Mouse (Mus musculus) embryo, embryonic 9.5 days (tissue): Measurements from ENCODE around the gene Siglecg.

ENCODE experiments used
- DNase-seq: peaks from one replicate; pipeline ENCODE4 v3.0.0-alpha.2; 2017; ENCODE audit errors: extremely low spot score

The Siglecg gene

GRCm38 (mm10) chr7:43408131-43408553 lies at the start of gene Siglecg:
Siglecg (plus strand) TSS chr7:43408204.
- no peak for DNase-seq

GRCm38 (mm10) chr7:43358556-43358955 lies 49.4 kb upstream of the Siglecg start:
- no peak for DNase-seq

DNA sequence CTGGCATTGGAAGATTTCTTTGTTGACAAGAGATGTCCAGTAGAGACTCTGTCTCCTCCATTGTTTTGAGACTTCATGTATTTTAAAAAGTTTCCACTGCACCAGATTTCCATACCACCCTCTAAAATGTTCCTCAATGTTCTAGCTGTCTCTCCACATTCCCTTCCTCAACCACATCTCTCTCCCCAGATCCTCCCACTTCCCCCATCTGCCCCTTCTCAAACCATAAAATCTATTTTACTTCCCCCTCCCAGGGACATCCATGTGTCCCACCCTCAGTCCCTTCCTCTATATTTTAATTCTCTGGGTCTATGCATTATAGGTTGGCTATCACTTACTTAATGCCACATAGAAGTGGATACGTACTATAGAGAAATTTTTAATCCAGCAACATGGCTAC lies 46.6 kb upstream of the Siglecg start:
- no peak for DNase-seq

DNA sequence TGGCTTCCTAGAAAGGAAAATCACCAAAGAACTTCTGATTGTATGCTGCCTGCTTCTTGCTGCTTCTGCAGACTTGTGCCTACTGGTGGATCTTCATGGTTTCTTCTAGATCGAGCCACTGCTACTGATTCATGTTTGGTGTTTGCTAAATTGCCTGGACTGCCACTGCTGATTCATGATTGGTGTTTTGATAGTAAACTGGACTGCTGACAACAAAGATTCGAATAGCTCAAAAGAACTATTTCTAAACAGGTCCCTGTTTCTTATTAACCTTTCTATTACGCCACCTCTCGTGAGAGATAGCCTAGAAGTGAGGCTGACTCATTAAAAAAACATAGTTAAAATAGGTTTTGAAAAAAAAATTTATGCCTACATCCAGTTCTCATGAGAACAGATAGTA lies 46.0 kb upstream of the Siglecg start:
- DNase-seq = no peak

GRCm38 (mm10) chr7:43378226-43378625 lies 29.8 kb upstream of the Siglecg start:
- peak; percentile 27 for DNase-seq

- DNase-seq = no peak
Observed at GRCm38 (mm10) chr7:43392349-43393121, 15.5 kb upstream of the Siglecg start.

- DNase-seq = no peak
Observed at GRCm38 (mm10) chr7:43399501-43399900, 8.5 kb upstream of the Siglecg start.

DNA sequence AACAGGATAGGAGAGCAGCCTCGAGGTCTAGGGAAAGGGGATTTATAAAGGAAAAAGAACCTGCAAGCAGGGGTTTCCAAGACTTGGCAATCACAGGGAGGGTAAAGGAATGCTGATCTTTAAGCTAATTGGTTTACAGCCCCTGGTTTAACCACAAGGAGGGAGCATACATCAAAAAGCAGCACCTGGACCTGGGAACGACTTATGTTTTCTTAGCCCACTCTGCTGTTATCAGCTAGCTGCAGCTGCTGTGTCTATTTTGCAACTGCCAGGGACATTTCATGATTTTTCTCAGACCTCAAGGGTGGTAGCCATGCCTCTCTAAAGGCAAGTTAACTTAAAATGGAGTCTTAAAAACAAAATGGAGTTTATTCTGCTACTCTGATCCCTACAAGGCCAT lies 5.3 kb upstream of the Siglecg start:
- DNase-seq = no peak

GRCm38 (mm10) chr7:43407573-43407972 lies 431 bp upstream of the Siglecg start:
- no peak for DNase-seq

DNA sequence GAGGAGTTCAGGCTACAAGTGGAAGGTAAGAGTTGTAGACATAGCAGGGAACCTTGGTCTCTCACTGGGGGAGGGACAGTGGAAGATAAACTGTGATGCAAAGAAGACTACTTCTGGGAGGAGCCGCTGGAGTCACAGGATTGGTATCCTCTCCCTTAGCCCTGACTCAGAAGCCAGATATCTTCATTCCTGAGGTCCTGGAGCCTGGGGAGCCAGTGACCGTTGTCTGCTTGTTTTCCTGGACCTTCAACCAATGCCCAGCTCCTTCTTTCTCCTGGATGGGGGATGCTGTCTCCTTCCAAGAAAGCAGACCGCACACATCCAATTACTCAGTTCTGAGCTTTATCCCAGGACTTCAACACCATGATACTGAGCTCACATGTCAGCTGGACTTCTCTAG lies 1.1 kb downstream of the Siglecg start:
- no peak for DNase-seq

GRCm38 (mm10) chr7:43411724-43412123 lies 3.7 kb downstream of the Siglecg start:
- peak; percentile 36 for DNase-seq

DNA sequence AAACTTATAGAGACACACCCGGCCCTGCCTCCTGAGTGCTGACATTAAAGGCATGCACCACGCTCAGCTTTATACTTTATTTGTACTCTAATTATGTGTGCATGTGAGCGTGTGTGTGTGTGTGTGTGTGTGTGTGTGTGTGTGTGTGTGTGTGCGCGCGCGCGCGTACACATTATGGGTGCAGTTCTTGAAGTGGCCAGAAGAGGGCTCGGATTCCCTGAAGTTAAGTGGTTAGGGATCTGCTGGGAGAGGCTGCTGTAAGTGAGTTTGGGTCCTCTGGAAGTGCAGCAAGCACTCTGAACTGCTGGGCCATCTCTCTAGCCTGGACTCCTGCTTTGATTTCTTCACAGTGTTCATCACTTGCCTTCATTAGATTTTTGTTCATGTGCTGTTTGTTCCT lies 9.3 kb downstream of the Siglecg start:
- DNase-seq = no peak

- peak; percentile 82 for DNase-seq
Observed at GRCm38 (mm10) chr7:43422995-43423617, 15.1 kb downstream of the Siglecg start.

- no peak for DNase-seq
Observed at GRCm38 (mm10) chr7:43423991-43424625, 16.1 kb downstream of the Siglecg start.

- DNase-seq = no peak
Observed at GRCm38 (mm10) chr7:43427406-43427805, 19.4 kb downstream of the Siglecg start, which contains the start of gene Lim2. Lim2 (plus strand) TSS chr7:43427670.

- DNase-seq = no peak
Observed at GRCm38 (mm10) chr7:43429500-43429899, 21.5 kb downstream of the Siglecg start.

DNA sequence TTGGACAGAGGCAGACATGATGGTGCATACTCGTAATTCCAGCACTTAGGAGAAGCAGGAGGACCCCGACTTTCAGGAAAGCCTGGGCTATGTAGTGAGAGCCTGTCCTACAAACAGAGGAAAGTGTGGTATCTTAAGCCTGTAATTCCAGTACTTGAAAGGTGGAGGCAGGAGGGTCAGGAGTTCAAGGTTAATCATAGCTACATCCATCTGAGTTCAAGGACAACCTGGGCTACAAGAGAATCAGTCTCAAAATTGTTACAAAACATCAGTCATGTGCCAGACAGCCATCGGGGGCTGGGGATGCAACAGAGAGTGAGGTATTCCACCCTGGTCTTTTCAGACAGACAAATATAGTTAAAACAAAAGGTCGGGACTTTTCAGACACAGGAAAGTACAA lies 24.9 kb downstream of the Siglecg start:
- DNase-seq = no peak

- no peak for DNase-seq
Observed at GRCm38 (mm10) chr7:43434676-43435075, 26.7 kb downstream of the Siglecg start.

DNA sequence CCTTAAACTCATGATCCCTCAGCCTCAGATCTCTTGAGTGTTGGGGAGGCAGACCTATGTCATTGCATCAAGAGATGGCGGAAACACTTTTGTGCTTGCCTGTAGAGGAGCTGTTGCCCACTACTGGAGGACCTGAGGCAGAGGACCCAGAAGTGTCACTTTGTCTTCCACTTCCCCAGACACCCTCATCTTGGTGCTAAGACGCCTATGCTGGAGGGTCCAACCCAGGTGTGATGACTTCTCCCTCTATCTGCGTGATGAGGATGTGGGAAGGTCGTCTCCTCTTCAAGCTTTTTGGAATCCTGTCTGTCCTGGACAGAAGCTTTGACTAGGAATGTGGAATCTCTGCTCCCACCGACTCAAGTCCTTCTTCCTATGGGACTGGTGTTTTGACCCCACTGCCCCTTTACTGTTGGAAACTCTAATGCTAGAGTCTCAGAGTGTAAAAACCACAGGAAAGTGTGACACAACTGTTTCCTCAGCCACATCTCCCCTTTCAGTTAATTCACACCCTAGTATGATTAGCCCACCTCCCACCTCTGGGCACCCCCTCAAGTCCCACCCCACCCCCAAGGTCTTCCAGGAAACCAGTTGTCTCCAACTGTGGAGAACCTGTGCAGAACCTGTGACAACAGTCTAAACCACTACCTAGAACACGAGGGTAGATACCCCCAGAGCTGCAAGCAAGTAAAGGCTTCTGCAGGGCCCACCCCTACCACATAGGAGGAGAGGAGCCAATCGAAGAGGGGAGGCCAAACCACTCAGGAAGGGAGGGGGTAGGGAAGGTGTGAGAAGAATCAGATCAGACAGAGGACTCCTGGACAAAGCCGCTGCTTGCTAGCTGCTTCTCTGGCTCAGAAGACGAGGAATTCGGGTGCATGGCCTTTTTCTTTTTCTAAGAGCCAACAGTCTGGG lies 28.6 kb downstream of the Siglecg start, which contains the start of gene Nkg7:
Gene Nkg7 (plus strand): TSS at position 733 of the 915 bp plus-strand sequence.
- DNase-seq = no peak

GRCm38 (mm10) chr7:43438611-43439010 lies 30.6 kb downstream of the Siglecg start:
- DNase-seq = no peak

DNA sequence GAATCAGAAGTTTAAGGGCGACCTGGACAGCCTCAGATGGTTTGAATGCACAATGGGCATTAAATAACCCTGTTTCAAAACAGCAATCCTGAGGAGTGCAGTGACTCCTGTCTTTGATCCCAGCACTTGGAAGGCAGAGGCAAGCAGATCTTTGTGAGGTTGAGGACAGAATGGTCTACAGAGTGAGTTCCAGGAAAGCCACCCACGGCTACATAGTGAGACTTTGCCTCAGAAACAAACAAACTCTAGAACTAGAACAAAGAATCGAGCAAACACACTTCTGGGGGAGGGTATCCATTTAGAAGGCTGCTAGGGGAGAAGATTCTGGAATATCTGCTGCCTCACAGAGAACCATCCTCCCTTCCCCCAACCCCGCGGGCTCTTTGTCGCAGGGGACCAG lies 32.5 kb downstream of the Siglecg start, which contains the start of gene Cldnd2:
Gene Cldnd2 (plus strand): TSS at position 301 of the 400 bp plus-strand sequence.
- DNase-seq = no peak

DNA sequence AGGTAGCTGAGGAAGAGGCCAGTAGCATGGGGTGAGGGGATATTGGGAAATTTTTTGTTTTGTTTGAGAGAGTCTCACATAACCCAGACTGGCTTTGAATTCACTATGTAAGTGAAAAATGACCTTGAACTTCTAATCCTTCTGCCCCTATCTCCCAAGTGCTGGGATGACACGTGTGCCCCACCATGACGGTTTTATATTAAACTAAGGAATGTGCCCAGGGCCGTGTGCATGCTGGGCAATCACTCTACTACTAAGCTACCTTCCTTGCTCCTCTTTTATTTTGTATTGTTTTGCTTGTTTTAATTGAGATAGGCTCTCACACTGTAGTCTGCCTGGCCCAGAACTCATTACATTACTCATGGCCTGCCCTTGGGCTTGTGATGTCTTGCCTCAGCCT lies 33.1 kb downstream of the Siglecg start:
- no peak for DNase-seq
